Mouse (Mus musculus) kidney, embryonic 14.5 days (tissue): Measurements from ENCODE around the gene Ly6g5b. TPM values are rescaled to one million over a fixed set of nuclear protein-coding genes. Genes with fewer than 3 reads are reported as not detected.

Experiments used
- ATAC-seq: fragments of 200-750 bp; cut with Nextera tagmentation; 2 replicates; pipeline ENCODE4 v1.8.0; 2017; ENCODE audit warnings: moderate number of reproducible peaks, mild to moderate bottlenecking, moderate TSS enrichment, moderate library complexity; ENCODE audit not compliant: low FRiP score, low TSS enrichment
- H3K27ac ChIP-seq: fragments of 300-500 bp; sonication (generic); 2 replicates; pipeline ENCODE4 v1.5.1; 2014; ENCODE audit warnings: low read depth, mild to moderate bottlenecking, low read length, moderate library complexity, mixed read lengths
- H3K27me3 ChIP-seq: fragments of 300-500 bp; sonication (generic); 2 replicates; pipeline ENCODE4 v1.6.1; 2014; ENCODE audit warnings: mild to moderate bottlenecking, low read length; ENCODE audit not compliant: control insufficient read depth, insufficient read depth
- H3K36me3 ChIP-seq: fragments of 300-500 bp; sonication (generic); 2 replicates; pipeline ENCODE4 v1.6.1; 2014; ENCODE audit warnings: low read length, mixed read lengths; ENCODE audit not compliant: control insufficient read depth, insufficient read depth
- H3K4me1 ChIP-seq: fragments of 300-500 bp; sonication (generic); 2 replicates; pipeline ENCODE4 v1.6.1; 2014; ENCODE audit warnings: low read length, mixed read lengths; ENCODE audit not compliant: control insufficient read depth, insufficient read depth
- H3K4me2 ChIP-seq: fragments of 300-500 bp; sonication (generic); replicated peaks from 2 replicates; pipeline ENCODE4 v1.6.1; 2014; ENCODE audit warnings: low read depth, mild to moderate bottlenecking, low read length
- H3K4me3 ChIP-seq: fragments of 300-500 bp; sonication (generic); 2 replicates; pipeline ENCODE4 v1.5.1; 2014; ENCODE audit warnings: mild to moderate bottlenecking, low read length
- H3K9ac ChIP-seq: fragments of 300-500 bp; sonication (generic); 2 replicates; pipeline ENCODE4 v1.6.1; 2014; ENCODE audit warnings: low read depth, mild to moderate bottlenecking, low read length, moderate library complexity
- H3K9me3 ChIP-seq: fragments of 300-500 bp; sonication (generic); 2 replicates; pipeline ENCODE4 v1.6.1; 2016; ENCODE audit warnings: low read length; ENCODE audit not compliant: control insufficient read depth
- WGBS: fragments of 180-500 bp; shearing (Covaris S2); extraction: QIAGEN DNeasy Blood & Tissue Kit; methylation state at CpG from one replicate; pipeline ENCODE4 v1.1.7; 2014; 5-methylcytosine and 5-hydroxymethylcytosine counted together
- polyA plus RNA-seq: library from polyadenylated mRNA; unstranded; fragments of >200 nt; fragmentation: Nextera tagmentation; extraction: Ambion mirVana; gene quantifications from 2 replicates; pipeline ENCODE4 v1.2.1, GENCODE M21; 2014

Ly6g5b gene
- polyA plus RNA-seq, 1 experiment from 2014 or later, result 1.2 TPM

- 81% methylated on average over 16 of the region's 16 CpGs for WGBS
- H3K9ac ChIP-seq, result no peak overlapping the region
- H3K27ac ChIP-seq, result no peak overlapping the region
- H3K9me3 ChIP-seq, result no peaks in the 10 kb centered on the region
- no peaks in the 10 kb centered on the region for H3K36me3 ChIP-seq
- H3K4me2 ChIP-seq, result no peak overlapping the region
- no peak overlapping the region for H3K4me3 ChIP-seq
- H3K4me1 ChIP-seq, result no peaks in the 10 kb centered on the region
- no peak for ATAC-seq
- H3K27me3 ChIP-seq, result peaks cover 2% of the 10 kb centered on the region; the same call in 1 of the 2 replicates
Measured at GRCm38 (mm10) chr17:35082841-35083576, 32.2 kb downstream of the Ly6g5b start.

GRCm38 (mm10) chr17:35080710-35081109 is 34.5 kb downstream of the Ly6g5b start:
- Histone ChIP-seq H3K27me3 (peaks cover 2% of the 10 kb centered on the region; the same call in 1 of the 2 replicates), H3K27ac (no peak overlapping the region), H3K4me3 (no peak overlapping the region), H3K4me1 (peaks cover 9% of the 10 kb centered on the region; the same call in 1 of the 2 replicates), H3K9me3 (no peaks in the 10 kb centered on the region), H3K9ac (no peak overlapping the region), H3K4me2 (no peak overlapping the region), H3K36me3 (no peaks in the 10 kb centered on the region)
- no peak for ATAC-seq
- 90% methylated on average over 4 of the region's 4 CpGs for WGBS

- peaks cover 2% of the 10 kb centered on the region; the same call in 1 of the 2 replicates for H3K27me3 ChIP-seq
- 35% methylated on average over 6 of the region's 6 CpGs for WGBS
- peaks cover 9% of the 10 kb centered on the region; the same call in 1 of the 2 replicates for H3K4me1 ChIP-seq
- peaks cover 2% of the 10 kb centered on the region; the same call in 1 of the 2 replicates for H3K9me3 ChIP-seq
- no peak for ATAC-seq
- H3K4me3 ChIP-seq, result no peak overlapping the region
- no peak overlapping the region for H3K9ac ChIP-seq
- H3K4me2 ChIP-seq, result no peak overlapping the region
- no peaks in the 10 kb centered on the region for H3K36me3 ChIP-seq
- H3K27ac ChIP-seq, result no peak overlapping the region
Measured at GRCm38 (mm10) chr17:35080248-35080647, 35.0 kb downstream of the Ly6g5b start.

- H3K9ac ChIP-seq, result no peak overlapping the region
- no peak for ATAC-seq
- 61% methylated on average over 9 of the region's 9 CpGs for WGBS
- peaks cover 9% of the 10 kb centered on the region; the same call in 1 of the 2 replicates for H3K4me1 ChIP-seq
- H3K36me3 ChIP-seq, result no peaks in the 10 kb centered on the region
- peaks cover 2% of the 10 kb centered on the region; the same call in 1 of the 2 replicates for H3K27me3 ChIP-seq
- H3K4me2 ChIP-seq, result no peak overlapping the region
- no peak overlapping the region for H3K27ac ChIP-seq
- H3K9me3 ChIP-seq, result peaks cover 3% of the 10 kb centered on the region; the same call in 1 of the 2 replicates
- no peak overlapping the region for H3K4me3 ChIP-seq
Measured at GRCm38 (mm10) chr17:35079778-35080177, 35.5 kb downstream of the Ly6g5b start.

GRCm38 (mm10) chr17:35077786-35078233 is 37.4 kb downstream of the Ly6g5b start, which contains the start of gene Ly6g6d:
TSS of gene Ly6g6d (minus strand) at chr17:35078065.
- Histone ChIP-seq H3K27me3 (peaks cover 2% of the 10 kb centered on the region; the same call in 1 of the 2 replicates), H3K36me3 (no peaks in the 10 kb centered on the region), H3K27ac (peak within 1 kb of the TSS; percentile 37; the same call in 1 of the 2 replicates), H3K4me1 (peaks cover 9% of the 10 kb centered on the region; the same call in 1 of the 2 replicates), H3K9me3 (peaks cover 3% of the 10 kb centered on the region; the same call in 1 of the 2 replicates), H3K4me3 (peak within 1 kb of the TSS; percentile 31), H3K9ac (peak within 1 kb of the TSS; percentile 55), H3K4me2 (peak within 1 kb of the TSS; percentile 50)
- ATAC-seq, result peak; percentile 81
- 5% methylated on average over 14 of the region's 14 CpGs for WGBS

GRCm38 (mm10) chr17:35077285-35077684 is 37.9 kb downstream of the Ly6g5b start:
- Histone ChIP-seq H3K27ac (peak overlapping the region; percentile 37; the same call in 1 of the 2 replicates), H3K9ac (peak overlapping the region; percentile 55; the same call in 1 of the 2 replicates), H3K4me1 (peaks cover 9% of the 10 kb centered on the region; the same call in 1 of the 2 replicates), H3K27me3 (peaks cover 2% of the 10 kb centered on the region; the same call in 1 of the 2 replicates), H3K9me3 (peaks cover 3% of the 10 kb centered on the region; the same call in 1 of the 2 replicates), H3K4me2 (peak overlapping the region; percentile 50), H3K36me3 (no peaks in the 10 kb centered on the region), H3K4me3 (peak overlapping the region; percentile 31)
- ATAC-seq, result 0 out of 2 replicates have a peak, but pooled peaks have one; percentile 25
- WGBS, result 15% methylated on average over 2 of the region's 2 CpGs

GRCm38 (mm10) chr17:35076507-35077176 is 38.6 kb downstream of the Ly6g5b start, which contains the start of gene Ly6g6e:
TSS of gene Ly6g6e (plus strand) at chr17:35076902.
- Histone ChIP-seq H3K9ac (peak within 1 kb of the TSS; percentile 55), H3K36me3 (no peaks in the 10 kb centered on the region), H3K9me3 (peaks cover 3% of the 10 kb centered on the region; the same call in 1 of the 2 replicates), H3K4me3 (peak within 1 kb of the TSS; percentile 31), H3K4me1 (peaks cover 9% of the 10 kb centered on the region; the same call in 1 of the 2 replicates), H3K4me2 (peak within 1 kb of the TSS; percentile 50), H3K27me3 (peaks cover 2% of the 10 kb centered on the region; the same call in 1 of the 2 replicates), H3K27ac (peak within 1 kb of the TSS; percentile 37; the same call in 1 of the 2 replicates)
- 37% methylated on average over 10 of the region's 10 CpGs for WGBS
- ATAC-seq, result no peak

- 22% methylated on average over 17 of the region's 17 CpGs for WGBS
- H3K4me1 ChIP-seq, result peaks cover 9% of the 10 kb centered on the region; the same call in 1 of the 2 replicates
- H3K9me3 ChIP-seq, result peaks cover 3% of the 10 kb centered on the region; the same call in 1 of the 2 replicates
- no peak overlapping the region for H3K4me3 ChIP-seq
- H3K27ac ChIP-seq, result no peak overlapping the region
- H3K36me3 ChIP-seq, result no peaks in the 10 kb centered on the region
- H3K27me3 ChIP-seq, result peaks cover 2% of the 10 kb centered on the region; the same call in 1 of the 2 replicates
- H3K4me2 ChIP-seq, result no peak overlapping the region
- H3K9ac ChIP-seq, result no peak overlapping the region
- no peak for ATAC-seq
Measured at GRCm38 (mm10) chr17:35074097-35074496, 41.1 kb downstream of the Ly6g5b start.
